Mouse (Mus musculus) liver, embryonic 14.5 days (tissue): Measurements from ENCODE around the gene Sfr1. TPM values are rescaled to one million over a fixed set of nuclear protein-coding genes. Genes with fewer than 3 reads are reported as not detected.

ENCODE experiments used
- ATAC-seq: fragments of 200-750 bp; cut with Nextera tagmentation; 2 replicates; pipeline ENCODE4 v1.8.0; 2017; ENCODE audit warnings: moderate number of reproducible peaks, mild to moderate bottlenecking, moderate library complexity; ENCODE audit not compliant: insufficient read depth
- DNase-seq, 3 experiments: peaks; one replicate each; pipeline ENCODE4 v3.0.0-alpha.2; 2012 to 2013; ENCODE audit warnings: low read depth in 3 of 3, low spot score in 3 of 3
- H3K27ac ChIP-seq: fragments of 300-500 bp; sonication (generic); 2 replicates; pipeline ENCODE4 v1.5.1; 2014; ENCODE audit warnings: moderate library complexity, mild to moderate bottlenecking, control low read depth, inconsistent platforms
- H3K27me3 ChIP-seq: fragments of 300-500 bp; sonication (generic); 2 replicates; pipeline ENCODE4 v1.6.1; 2014; ENCODE audit warnings: mild to moderate bottlenecking, low read length, moderate library complexity; ENCODE audit not compliant: control insufficient read depth, insufficient read depth
- H3K36me3 ChIP-seq: fragments of 300-500 bp; sonication (generic); replicated peaks from 2 replicates; pipeline ENCODE4 v1.6.1; 2014; ENCODE audit warnings: low read depth; ENCODE audit not compliant: control insufficient read depth, insufficient read depth
- H3K4me1 ChIP-seq, 2 experiments: fragments of 200-500 bp in 1 of 2; fragments of 300-500 bp in 1 of 2; sonication (generic) in 1 of 2; replicated peaks; 2 replicates each; pipeline ENCODE4 v1.6.1; 2012 to 2014; ENCODE audit warnings: antibody characterized with exemption in 1 of 2, inconsistent platforms in 1 of 2, low read length in 1 of 2; ENCODE audit not compliant: control insufficient read depth in 2 of 2, insufficient read depth in 2 of 2
- H3K4me2 ChIP-seq: fragments of 300-500 bp; sonication (generic); 2 replicates; pipeline ENCODE4 v1.6.1; 2014; ENCODE audit warnings: low read depth, mild to moderate bottlenecking, control low read depth, moderate library complexity
- H3K4me3 ChIP-seq, 2 experiments: fragments of 200-500 bp in 1 of 2; fragments of 300-500 bp in 1 of 2; sonication (generic) in 1 of 2; 2 replicates each; pipeline ENCODE4 v1.5.1; 2012 to 2014; ENCODE audit warnings: low read depth in 2 of 2, low read length in 2 of 2, mild to moderate bottlenecking in 2 of 2, control low read depth in 1 of 2, inconsistent platforms in 1 of 2, moderate library complexity in 1 of 2; ENCODE audit not compliant: insufficient read depth in 1 of 2
- H3K9ac ChIP-seq: fragments of 300-500 bp; sonication (generic); replicated peaks from 2 replicates; pipeline ENCODE4 v1.6.1; 2014; ENCODE audit warnings: mild to moderate bottlenecking, control low read depth, moderate library complexity
- H3K9me3 ChIP-seq: fragments of 300-500 bp; sonication (generic); 2 replicates; pipeline ENCODE4 v1.6.1; 2016; ENCODE audit warnings: low read length, mixed read lengths; ENCODE audit not compliant: control insufficient read depth
- CTCF ChIP-seq: IDR thresholded peaks from 2 replicates; pipeline ENCODE4 v1.5.1; 2016; ENCODE audit warnings: antibody characterized with exemption, low read depth, control low read depth
- EP300 ChIP-seq: IDR thresholded peaks from 2 replicates; pipeline ENCODE4 v1.6.1; 2016; ENCODE audit warnings: antibody characterized with exemption, low read depth
- WGBS: fragments of 180-500 bp; shearing (Covaris S2); extraction: QIAGEN DNeasy Blood & Tissue Kit; methylation state at CpG from one replicate; pipeline ENCODE4 v1.1.7; 2014; ENCODE audit not compliant: insufficient replicate concordance; 5-methylcytosine and 5-hydroxymethylcytosine counted together
- polyA plus RNA-seq, 2 experiments: library from polyadenylated mRNA; depleted of rRNA in 1 of 2; stranded (reverse) in 1 of 2; unstranded in 1 of 2; fragments of >200 nt; fragmentation: Nextera tagmentation in 1 of 2; extraction: Ambion mirVana in 1 of 2; gene quantifications; 2 replicates each; pipeline versions ENCODE4 v1.2.1 to v1.2.3; 2012 to 2014

The Sfr1 gene
- polyA plus RNA-seq, 2 experiments: 35.5 to 73.7 TPM

DNA sequence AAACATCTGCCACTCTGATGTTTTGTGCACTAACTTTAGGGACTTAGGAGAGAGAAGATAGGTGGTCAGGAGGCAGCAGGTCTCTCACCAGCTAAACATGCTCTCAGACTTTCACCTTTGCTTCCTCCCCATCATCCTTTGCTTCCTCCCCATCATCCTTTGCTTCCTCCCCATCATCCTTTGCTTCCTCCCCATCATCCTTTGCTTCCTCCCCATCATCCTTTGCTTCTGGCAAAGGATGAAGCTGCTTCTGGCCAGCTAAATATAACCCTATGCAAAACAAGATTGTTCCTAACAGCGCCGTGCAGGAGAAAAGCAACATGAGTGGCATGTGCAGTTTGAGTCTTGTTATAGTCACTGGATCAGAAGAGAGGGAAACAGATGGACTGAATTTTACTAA lies 15.6 kb downstream of the Sfr1 start:
- no peak overlapping the region for H3K27ac ChIP-seq
- no peak overlapping the region for H3K4me2 ChIP-seq
- no peaks in the 10 kb centered on the region for H3K27me3 ChIP-seq
- no peak for TF ChIP-seq CTCF
- no peak for TF ChIP-seq EP300
- H3K36me3 ChIP-seq: no peaks in the 10 kb centered on the region
- no peak overlapping the region for H3K4me3 ChIP-seq
- ATAC-seq (no peak), DNase-seq (no peak)
- H3K9ac ChIP-seq: no peak overlapping the region
- H3K9me3 ChIP-seq: no peaks in the 10 kb centered on the region
- WGBS: 82% methylated on average over 2 of the region's 2 CpGs
- no peaks in the 10 kb centered on the region for H3K4me1 ChIP-seq

DNA sequence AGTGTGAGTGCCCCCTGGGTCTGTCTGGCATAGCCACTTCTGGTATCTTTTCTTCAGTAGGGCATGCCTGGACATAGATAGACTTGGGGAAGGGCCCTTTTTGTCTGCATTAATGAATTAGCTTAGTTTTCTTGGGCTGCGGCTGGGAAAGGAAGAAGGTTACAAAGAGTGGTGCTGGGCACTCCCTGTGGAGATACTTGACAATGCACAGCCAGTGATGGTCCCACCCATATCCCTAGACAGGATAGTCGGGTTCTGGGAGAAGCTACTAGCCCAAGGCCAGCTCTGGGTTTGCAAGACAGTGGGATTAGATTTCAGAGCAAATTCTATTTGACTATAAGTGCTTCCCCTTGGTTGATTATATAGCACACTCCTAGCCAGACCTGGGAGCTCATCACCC lies 17.5 kb downstream of the Sfr1 start:
- no peak overlapping the region for H3K4me2 ChIP-seq
- no peak for TF ChIP-seq EP300
- no peak for TF ChIP-seq CTCF
- H3K36me3 ChIP-seq: no peaks in the 10 kb centered on the region
- no peaks in the 10 kb centered on the region for H3K27me3 ChIP-seq
- no peaks in the 10 kb centered on the region for H3K4me1 ChIP-seq
- H3K27ac ChIP-seq: no peak overlapping the region
- no peak overlapping the region for H3K9ac ChIP-seq
- no peaks in the 10 kb centered on the region for H3K9me3 ChIP-seq
- ATAC-seq (no peak), DNase-seq (no peak)
- 62% methylated on average over 2 of the region's 2 CpGs for WGBS
- no peak overlapping the region for H3K4me3 ChIP-seq

- H3K27ac ChIP-seq: no peak overlapping the region
- no peak for TF ChIP-seq EP300
- TF ChIP-seq CTCF: no peak
- WGBS: 67% methylated on average over 5 of the region's 5 CpGs
- H3K9ac ChIP-seq: no peak overlapping the region
- H3K9me3 ChIP-seq: no peaks in the 10 kb centered on the region
- no peaks in the 10 kb centered on the region for H3K4me1 ChIP-seq
- no peak overlapping the region for H3K4me2 ChIP-seq
- no peaks in the 10 kb centered on the region for H3K36me3 ChIP-seq
- DNase-seq (no peak), ATAC-seq (no peak)
- H3K4me3 ChIP-seq: no peak overlapping the region
- no peaks in the 10 kb centered on the region for H3K27me3 ChIP-seq
These were observed 18.9 kb downstream of the Sfr1 start for GRCm38 (mm10) chr19:47750391-47750790.

DNA sequence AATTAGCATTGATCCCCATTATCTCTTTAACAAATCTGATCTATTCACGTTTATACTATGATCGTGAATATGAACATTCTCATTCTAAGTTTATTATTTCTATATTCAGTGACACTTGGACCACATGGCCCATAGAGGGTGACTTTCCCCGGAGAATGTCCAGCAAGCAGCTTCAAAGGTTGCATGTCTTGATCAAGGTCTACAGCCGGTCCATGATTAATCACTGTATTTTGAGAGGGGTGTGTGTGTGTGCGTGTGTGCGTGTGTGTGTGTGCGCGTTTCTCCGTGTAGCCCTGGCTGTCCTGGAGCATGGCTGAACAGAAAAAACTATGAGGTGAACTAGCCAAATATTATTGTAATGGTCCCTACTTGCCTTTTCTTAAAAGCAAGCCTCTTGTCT lies 21.0 kb downstream of the Sfr1 start:
- Histone ChIP-seq H3K4me3 (no peak overlapping the region), H3K4me1 (no peaks in the 10 kb centered on the region), H3K4me2 (no peak overlapping the region), H3K9ac (no peak overlapping the region), H3K9me3 (no peaks in the 10 kb centered on the region), H3K27me3 (no peaks in the 10 kb centered on the region), H3K36me3 (no peaks in the 10 kb centered on the region), H3K27ac (no peak overlapping the region)
- ATAC-seq (no peak), DNase-seq (no peak)
- TF ChIP-seq EP300 (no peak), CTCF (no peak)
- 81% methylated on average over 9 of the region's 9 CpGs for WGBS

DNA sequence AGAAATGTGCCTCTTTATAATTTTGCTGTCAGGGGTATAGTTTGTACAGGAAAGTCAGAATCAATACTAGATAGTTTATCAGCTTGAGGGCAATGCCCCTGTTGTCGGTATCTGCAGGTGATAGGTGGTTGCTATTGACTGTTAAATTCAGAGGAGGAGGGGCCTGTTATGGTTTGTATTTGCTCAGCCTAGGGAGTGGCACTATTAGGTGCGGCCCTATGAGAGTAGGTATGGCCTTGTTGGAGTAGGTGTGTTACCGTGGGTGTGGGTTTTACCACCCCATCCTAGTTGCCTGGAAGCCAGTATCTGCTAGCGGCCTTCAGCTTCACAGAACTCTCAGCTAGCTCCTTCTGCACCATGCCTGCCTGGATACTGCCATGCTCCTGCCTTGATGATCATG lies 22.4 kb downstream of the Sfr1 start:
- H3K27ac ChIP-seq: no peak overlapping the region
- H3K4me2 ChIP-seq: no peak overlapping the region
- H3K4me3 ChIP-seq: no peak overlapping the region
- H3K36me3 ChIP-seq: no peaks in the 10 kb centered on the region
- no peak for TF ChIP-seq EP300
- no peak for TF ChIP-seq CTCF
- ATAC-seq (no peak), DNase-seq (no peak)
- WGBS: 47% methylated on average over 4 of the region's 4 CpGs
- H3K27me3 ChIP-seq: no peaks in the 10 kb centered on the region
- H3K9me3 ChIP-seq: no peaks in the 10 kb centered on the region
- no peak overlapping the region for H3K9ac ChIP-seq
- H3K4me1 ChIP-seq: no peaks in the 10 kb centered on the region
